Mouse (Mus musculus) layer of hippocampus, adult 18-20 months (tissue): Measurements from ENCODE around the gene Acss1. TPM values are rescaled to one million over a fixed set of nuclear protein-coding genes. Genes with fewer than 3 reads are reported as not detected.

ENCODE experiments used
- DNase-seq, 2 experiments: peaks; one replicate each; pipeline ENCODE4 v3.0.0; 2022; ENCODE audit warnings: low spot score in 2 of 2
- total RNA-seq, 2 experiments: library from RNA; stranded (reverse); gene quantifications; 2 replicates each; pipeline ENCODE4 v1.2.3; 2021

The Acss1 gene
- total RNA-seq, 2 experiments from 2014 or later: 23.7 to 25.7 TPM

GRCm38 (mm10) chr2:150645225-150645624, 23.1 kb downstream of the Acss1 start:
- DNase-seq: no peak

- DNase-seq: peak; percentile 54 to 75
Measured at GRCm38 (mm10) chr2:150643726-150644415, 24.4 kb downstream of the Acss1 start.

- DNase-seq: no peak
Measured at GRCm38 (mm10) chr2:150643166-150643565, 25.1 kb downstream of the Acss1 start.

DNA sequence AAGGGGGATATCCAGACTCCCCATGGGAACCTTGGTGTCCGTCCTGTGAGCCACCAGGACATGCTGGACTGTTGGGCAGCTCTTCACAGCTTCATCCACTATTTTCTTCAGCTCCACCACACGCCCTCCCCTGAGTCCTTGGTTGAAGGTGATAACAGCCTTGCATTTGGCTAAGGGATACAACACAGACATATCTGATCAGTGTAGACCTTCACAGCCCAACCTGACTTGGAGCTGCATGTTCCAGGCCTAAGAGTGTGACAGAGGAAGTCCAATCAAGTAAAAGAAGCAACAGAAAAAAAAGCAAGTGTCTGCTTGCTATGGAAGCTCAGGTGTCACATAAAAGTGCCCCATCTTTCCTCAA, 29.9 kb downstream of the Acss1 start:
- DNase-seq: no peak

- no peak for DNase-seq
Measured at GRCm38 (mm10) chr2:150637702-150638369, 30.5 kb downstream of the Acss1 start.

- no peak for DNase-seq
Measured at GRCm38 (mm10) chr2:150635877-150636446, 32.3 kb downstream of the Acss1 start.

DNA sequence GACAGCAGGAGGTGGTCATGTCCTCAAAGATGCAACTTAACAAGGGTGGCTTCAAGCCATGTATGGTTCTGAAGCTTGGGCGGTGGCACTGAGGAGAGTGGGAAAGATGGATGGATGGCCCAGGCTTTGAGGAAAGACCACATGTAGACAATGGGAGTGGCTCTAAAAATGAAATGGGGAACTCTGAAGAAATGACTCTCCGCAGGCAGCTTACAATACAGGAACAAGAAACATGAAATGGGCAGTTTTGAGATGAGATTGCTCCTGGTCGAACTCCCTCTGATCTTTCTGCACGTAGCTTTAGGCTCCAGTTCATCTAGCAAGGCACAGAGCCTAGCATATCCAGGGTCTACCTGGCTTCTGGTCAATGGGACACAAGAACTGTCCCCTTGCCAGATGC, 39.0 kb downstream of the Acss1 start:
- DNase-seq: no peak

DNA sequence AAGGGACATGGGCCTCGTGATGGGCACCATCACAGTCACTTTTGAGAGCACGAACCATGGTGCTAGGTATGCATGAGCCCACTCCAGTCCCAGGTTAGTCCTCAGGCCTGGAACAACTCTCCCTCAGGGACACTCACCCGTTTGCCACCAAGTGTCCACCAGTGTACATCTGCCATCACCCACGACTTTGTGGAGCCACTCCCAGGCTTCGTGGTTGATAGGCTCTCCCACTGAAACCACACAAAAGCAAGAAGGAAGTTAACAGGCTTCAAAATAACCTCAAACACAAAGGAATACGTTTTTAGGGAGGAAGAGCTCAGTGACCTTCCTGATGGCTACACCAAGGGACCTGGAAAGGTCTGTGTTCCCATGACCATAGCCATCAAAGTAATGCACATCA, 41.2 kb downstream of the Acss1 start:
- no peak for DNase-seq

DNA sequence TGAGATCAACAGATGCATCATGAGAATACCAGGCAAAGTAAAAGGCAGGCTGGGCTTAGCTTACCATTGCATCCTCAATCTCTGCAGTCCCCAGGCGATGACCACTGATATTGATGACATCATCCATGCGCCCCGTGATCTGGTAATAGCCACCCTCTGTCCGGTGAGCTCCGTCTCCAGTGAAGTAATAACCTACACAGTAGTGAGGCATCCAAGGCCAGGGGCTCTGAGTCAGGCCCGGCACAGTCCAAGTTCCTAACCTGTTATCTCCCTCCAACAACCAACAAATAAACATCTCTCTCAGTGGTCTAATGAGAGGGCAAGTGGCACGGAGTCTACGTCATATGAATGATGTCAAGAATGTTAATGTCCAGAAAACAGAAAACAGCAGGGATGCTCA, 43.4 kb downstream of the Acss1 start:
- no peak for DNase-seq

DNA sequence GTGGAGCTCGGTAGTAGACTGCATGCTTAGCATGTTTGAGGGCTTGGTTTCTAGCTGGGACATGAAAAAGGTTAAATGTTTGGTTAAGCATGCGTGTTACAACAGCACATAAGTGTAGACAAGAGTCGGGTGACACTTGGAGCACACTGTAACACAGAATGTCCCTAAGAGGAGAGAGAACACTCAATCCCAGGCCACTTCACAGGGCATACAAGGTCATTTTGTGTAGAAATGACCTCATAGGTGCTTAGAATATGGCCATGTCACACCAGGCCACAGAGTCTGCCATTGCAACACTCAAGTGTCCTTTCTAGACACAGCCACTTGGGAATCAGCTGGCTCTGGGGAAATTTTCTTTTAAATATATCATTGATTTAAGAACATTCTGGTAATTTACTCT, 44.3 kb downstream of the Acss1 start:
- no peak for DNase-seq

GRCm38 (mm10) chr2:150621698-150622097, 46.6 kb downstream of the Acss1 start:
- DNase-seq: no peak

GRCm38 (mm10) chr2:150610097-150610496, 58.2 kb downstream of the Acss1 start:
- no peak for DNase-seq

DNA sequence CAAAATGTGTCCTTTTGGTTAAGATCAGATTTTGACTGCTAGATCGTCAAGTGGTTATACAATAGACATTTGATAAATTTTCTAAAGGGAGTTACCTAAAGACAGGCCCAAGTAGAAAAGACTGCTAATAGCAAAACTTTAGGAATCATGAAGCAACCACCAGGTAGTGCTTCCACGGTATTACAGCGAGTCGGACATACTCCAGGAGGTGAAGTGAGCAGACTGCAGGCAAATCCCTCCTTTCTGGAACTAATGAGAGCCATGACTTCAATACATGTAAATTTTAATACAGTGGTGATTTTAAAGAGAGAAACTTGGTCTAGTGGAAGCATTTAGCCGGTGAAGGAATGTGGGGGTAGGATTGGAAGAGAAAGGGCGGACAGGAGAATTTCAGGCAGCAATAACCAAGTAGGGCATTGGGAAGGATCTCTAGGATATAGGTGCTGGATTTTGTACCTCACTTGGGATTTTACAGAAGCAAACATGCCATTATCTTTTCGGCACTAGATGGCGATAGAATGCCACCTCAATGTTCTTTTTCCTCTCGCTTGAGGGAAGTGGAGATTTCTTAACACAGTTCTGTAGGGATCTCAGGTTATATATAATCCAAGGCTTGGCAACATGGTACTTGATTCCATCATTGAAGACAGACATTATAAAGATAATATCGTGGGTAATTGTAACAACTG, 59.3 kb downstream of the Acss1 start:
- peak; percentile 52 to 89 for DNase-seq

- DNase-seq: peak; percentile 96 to 99
Measured at GRCm38 (mm10) chr2:150608087-150608799, 60.1 kb downstream of the Acss1 start, which contains the start of gene Apmap. TSS of gene Apmap (minus strand) at chr2:150608567.

DNA sequence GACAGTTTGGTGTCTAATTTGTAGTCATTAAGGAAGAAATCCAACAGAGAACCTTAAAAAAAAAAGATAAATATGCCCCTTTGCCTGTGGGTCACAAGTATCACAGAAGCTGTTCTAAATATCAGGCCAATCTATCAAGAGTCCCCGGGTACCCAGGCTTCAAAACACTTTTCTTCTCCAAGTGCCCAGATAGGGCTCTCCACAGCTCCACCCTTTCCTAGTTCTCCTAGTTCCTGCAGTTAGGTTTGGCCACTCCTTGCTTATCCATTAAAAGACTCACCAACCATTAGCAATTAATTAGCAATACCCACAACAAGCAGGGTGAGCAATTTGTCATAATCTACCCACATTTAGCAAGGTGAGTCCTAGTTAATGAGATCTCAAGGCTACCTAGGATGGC, 61.2 kb downstream of the Acss1 start:
- DNase-seq: no peak

DNA sequence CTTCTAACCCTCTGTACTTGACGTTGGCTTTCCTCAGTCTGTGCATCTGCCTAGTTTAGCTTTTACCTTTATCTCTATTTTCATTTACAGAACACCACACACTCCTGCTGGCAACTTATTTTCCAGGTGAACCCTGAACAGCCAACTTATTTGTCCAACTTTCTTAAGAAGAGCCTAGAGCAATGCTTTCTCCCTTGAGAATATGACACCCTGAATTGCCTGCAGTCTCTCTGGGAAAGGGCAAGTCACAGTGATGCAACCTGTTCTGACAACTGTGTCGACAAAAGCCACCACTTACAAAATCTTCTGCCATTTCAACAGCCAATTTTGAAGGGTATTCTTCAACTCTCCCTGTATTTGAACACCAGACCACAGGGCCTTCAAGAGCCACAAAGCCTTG, 63.5 kb downstream of the Acss1 start:
- no peak for DNase-seq

- DNase-seq: no peak
Measured at GRCm38 (mm10) chr2:150602166-150602565, 66.1 kb downstream of the Acss1 start.

DNA sequence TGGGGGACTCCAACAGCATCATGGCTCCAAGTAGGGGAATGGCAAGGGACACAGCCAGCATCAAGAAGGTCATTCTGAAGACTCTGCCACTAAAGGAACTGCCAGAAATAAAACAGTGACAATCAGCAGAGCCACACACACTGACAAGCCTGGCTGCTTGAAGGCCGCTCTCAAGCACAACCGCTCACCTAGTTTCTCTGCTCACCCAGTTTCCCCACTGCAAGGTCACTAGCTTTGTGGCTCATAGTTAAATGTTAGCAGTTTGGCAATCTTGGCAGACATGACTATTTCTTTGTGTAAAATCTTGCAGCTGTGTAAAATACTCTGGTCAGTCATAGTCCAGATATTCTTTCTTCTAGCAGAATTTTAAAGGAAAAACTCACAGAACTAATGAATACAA, 68.0 kb downstream of the Acss1 start:
- no peak for DNase-seq

DNA sequence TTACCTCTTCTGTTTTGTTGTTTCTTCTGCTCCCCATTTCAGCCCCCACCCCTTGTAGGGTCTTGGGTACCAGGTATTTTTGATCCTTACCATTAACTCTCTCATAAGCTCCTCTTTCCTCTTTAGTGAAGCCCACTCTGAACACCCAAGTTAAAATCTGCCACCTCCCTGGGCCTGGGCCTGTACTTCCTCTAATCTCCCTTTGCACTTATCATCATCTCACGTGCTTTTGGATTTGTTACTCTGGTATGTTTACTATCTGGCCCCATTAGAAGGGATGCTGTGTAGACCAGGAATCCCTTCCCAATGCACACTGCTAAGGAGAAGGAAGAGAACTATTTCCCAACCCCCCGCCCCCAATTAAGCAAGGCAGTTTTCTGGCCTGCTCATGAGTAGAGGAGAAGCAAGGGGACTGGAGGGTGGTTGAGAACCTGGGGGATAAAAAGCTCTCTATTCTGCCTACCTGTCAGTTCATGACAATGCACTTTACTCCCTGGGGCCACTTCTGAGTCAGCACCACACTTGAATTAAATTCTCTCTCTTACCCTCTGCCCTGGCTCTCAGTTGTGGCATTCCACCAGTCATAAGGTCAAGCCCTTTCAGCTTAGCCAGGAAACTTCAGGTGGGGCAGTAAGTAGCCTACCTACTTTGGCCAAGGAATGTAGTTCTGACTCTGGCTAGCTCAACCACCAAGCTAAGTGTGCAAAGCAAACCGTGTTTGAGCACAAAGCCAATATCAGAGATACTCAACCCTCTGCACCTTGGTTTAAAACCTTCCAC, 72.7 kb downstream of the Acss1 start:
- DNase-seq: no peak

GRCm38 (mm10) chr2:150589076-150589475, 79.2 kb downstream of the Acss1 start:
- DNase-seq: no peak

GRCm38 (mm10) chr2:150579628-150580027, 88.7 kb downstream of the Acss1 start:
- DNase-seq: no peak
